Comparison of ENCODE assay signal across 10 mouse cellular contexts in the genomic region with DNA sequence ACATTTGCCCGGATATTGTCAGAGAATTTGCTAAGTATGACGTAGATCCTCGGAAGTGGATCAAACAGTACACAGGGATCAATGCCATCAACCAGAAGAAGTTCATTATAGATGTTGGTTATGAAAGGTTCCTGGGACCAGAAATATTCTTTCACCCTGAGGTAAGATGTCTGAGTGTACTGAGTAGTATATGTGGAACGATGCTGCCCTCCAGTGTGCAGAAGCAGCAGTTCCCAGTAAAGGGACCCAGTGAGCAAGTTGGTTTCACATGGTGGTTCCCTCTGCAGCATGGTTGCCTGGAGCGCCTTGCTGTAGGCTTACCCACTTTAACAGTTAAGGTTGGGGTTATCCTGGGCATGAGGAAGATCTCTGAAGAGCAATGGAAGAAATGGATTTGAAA.
DNase-seq lines count a peak whose midpoint lies in the region; ATAC-seq and TF ChIP-seq lines count a peak whose summit lies in the region.
"Had no signal": no experiment of that assay in that cellular context is flagged by ENCODE, and none has a peak within 500 bp of the region (broad histone marks: within the 10 kb centered on the region; RNA-seq: fewer than 3 reads in every experiment).

No protein-coding gene starts in this region.

- H3K36me3 ChIP-seq in hindbrain, embryonic 10.5 days, result no peaks in the 10 kb centered on the region
- H3K36me3 ChIP-seq in midbrain, embryonic 13.5 days, result no peaks in the 10 kb centered on the region
- no peaks in the 10 kb centered on the region for H3K36me3 ChIP-seq in stomach, postnatal 0 days (ENCODE audit: control insufficient read depth, insufficient read depth, low read length)

- no peaks in the 10 kb centered on the region for H3K9me3 ChIP-seq in hindbrain, embryonic 10.5 days
- H3K9me3 ChIP-seq in midbrain, embryonic 13.5 days, result no peaks in the 10 kb centered on the region
- H3K9me3 ChIP-seq in stomach, postnatal 0 days (ENCODE audit: control insufficient read depth, low read length), result no peaks in the 10 kb centered on the region

- H3K27me3 ChIP-seq in hindbrain, embryonic 10.5 days (ENCODE audit: insufficient read depth, poor library complexity, severe bottlenecking), result no peaks in the 10 kb centered on the region
- no peaks in the 10 kb centered on the region for H3K27me3 ChIP-seq in midbrain, embryonic 13.5 days
- H3K27me3 ChIP-seq in stomach, postnatal 0 days (ENCODE audit: control insufficient read depth, insufficient read depth, low read length), result no peaks in the 10 kb centered on the region

- H3K4me2 ChIP-seq in midbrain, embryonic 13.5 days (replicated peaks), result no peak overlapping the region
- no peak overlapping the region for H3K4me2 ChIP-seq in stomach, postnatal 0 days (replicated peaks; ENCODE audit: low read depth)

- no peak for TF ChIP-seq EP300 in stomach, postnatal 0 days (optimal IDR thresholded peaks at IDR 0.05)

- no peaks in the 10 kb centered on the region for H3K4me1 ChIP-seq in embryonic fibroblast, embryonic 13.5 days (ENCODE audit: control insufficient read depth, insufficient read depth, low read length)
- no peaks in the 10 kb centered on the region for H3K4me1 ChIP-seq in hindbrain, embryonic 10.5 days (replicated peaks)
- 0 out of 2 replicates have a peak, but pooled peaks cover 3% of the 10 kb centered on the region for H3K4me1 ChIP-seq in midbrain, embryonic 13.5 days (replicated peaks)
- H3K4me1 ChIP-seq in stomach, postnatal 0 days (replicated peaks; ENCODE audit: control insufficient read depth, insufficient read depth), result no peaks in the 10 kb centered on the region

- H3K27ac ChIP-seq in embryonic fibroblast, embryonic 13.5 days (ENCODE audit: insufficient read depth, low read length), result no peak overlapping the region
- no peak overlapping the region for H3K27ac ChIP-seq in hindbrain, embryonic 10.5 days
- no peak overlapping the region for H3K27ac ChIP-seq in midbrain, embryonic 13.5 days
- H3K27ac ChIP-seq in stomach, postnatal 0 days (replicated peaks), result no peak overlapping the region

- TF ChIP-seq CTCF in brain, embryonic 14.5 days (IDR thresholded peaks at IDR 0.05; ENCODE audit: borderline replicate concordance, extremely low read depth, insufficient read depth, insufficient read length), result peak; percentile 83
- TF ChIP-seq CTCF in embryonic fibroblast, embryonic 13.5 days (IDR thresholded peaks at IDR 0.05; ENCODE audit: borderline replicate concordance, insufficient read depth, low read length), result peak; percentile 74; the same call in 1 of the 2 replicates
- TF ChIP-seq CTCF in stomach, postnatal 0 days (IDR thresholded peaks at IDR 0.05; ENCODE audit: low read depth), result peak; percentile 87

- 82% methylated on average over 5 of the region's 5 CpGs for WGBS in hindbrain, embryonic 10.5 days
- 77% methylated on average over 5 of the region's 5 CpGs for WGBS in midbrain, embryonic 13.5 days
- 54% methylated on average over 5 of the region's 5 CpGs for WGBS in stomach, postnatal 0 days

- no peak overlapping the region for H3K9ac ChIP-seq in midbrain, embryonic 13.5 days (replicated peaks)
- H3K9ac ChIP-seq in stomach, postnatal 0 days (ENCODE audit: low read length), result no peak overlapping the region

- H3K4me3 ChIP-seq in embryonic fibroblast, embryonic 13.5 days (ENCODE audit: insufficient read depth, low read length), result no peak overlapping the region
- no peak overlapping the region for H3K4me3 ChIP-seq in hindbrain, embryonic 10.5 days
- H3K4me3 ChIP-seq in midbrain, embryonic 13.5 days (replicated peaks), result no peak overlapping the region
- no peak overlapping the region for H3K4me3 ChIP-seq in stomach, postnatal 0 days (ENCODE audit: low read depth, low read length)
- H3K4me3 ChIP-seq: erythroblast, embryonic 14.5 days; myocyte had no signal

- DNase-seq in thymus, postnatal 14 days, result peak; percentile 32
- DNase-seq in thymus, adult 18-20 months, result no peak
- DNase-seq in brain, embryonic 14.5 days (ENCODE audit: low read depth), result peak; percentile 88
- peak; percentile 47 for DNase-seq in hindbrain, embryonic 10.5 days (ENCODE audit: low spot score)
- DNase-seq in layer of hippocampus, postnatal 14 days (ENCODE audit: low spot score in 2 of 2), result peak; percentile 48 to 71
- peak; percentile 60 for DNase-seq in stomach, postnatal 0 days (ENCODE audit: low spot score)

- no peak for TF ChIP-seq POLR2A in brain, embryonic 14.5 days (IDR thresholded peaks at IDR 0.05; ENCODE audit: borderline replicate concordance, extremely low read depth, insufficient read depth, insufficient read length, poor library complexity, severe bottlenecking)
- no peak for TF ChIP-seq POLR2A in embryonic fibroblast, embryonic 13.5 days (IDR thresholded peaks at IDR 0.05; ENCODE audit: low read depth, low read length)

- ATAC-seq in midbrain, embryonic 13.5 days, result peak; percentile 84
- peak; percentile 81 for ATAC-seq in stomach, postnatal 0 days (ENCODE audit: low FRiP score, low TSS enrichment)

Comparison
In these comparisons a context has a peak if more than half of its experiments do, and no peak if none do; other contexts are left out.
1. DNase-seq: peak in thymus, postnatal 14 days (single experiment), brain, embryonic 14.5 days (single experiment), hindbrain, embryonic 10.5 days (single experiment), layer of hippocampus, postnatal 14 days (2 of 2) and stomach, postnatal 0 days (single experiment); none in thymus, adult 18-20 months (0 of 2).
2. Peak in every context shown above with its lines, with median percentiles within 50 percentile points of each other: CTCF ChIP-seq.